Mouse (Mus musculus) megakaryocyte, adult 5-6 weeks (primary cell): ENCODE measurements around the gene Gpat3. TPM values are rescaled to one million over a fixed set of nuclear protein-coding genes. Genes with fewer than 3 reads are reported as not detected.
A peak's percentile ranks its signal among the peaks of the same experiment; 100 is the strongest.

Source experiments
- ATAC-seq: 2 replicates; pipeline ENCODE4 v1.8.0; 2016; ENCODE audit warnings: mild to moderate bottlenecking, inconsistent platforms; ENCODE audit not compliant: poor library complexity, severe bottlenecking
- total RNA-seq, 2 experiments: library from RNA; stranded (forward) in 1 of 2; stranded (reverse) in 1 of 2; fragments of 153-499, 151-499 nt in 1 of 2; fragments of 221-1000, 200-1000 nt in 1 of 2; gene quantifications; 2 replicates each; pipeline versions ENCODE4 v1.2.3 to v1.2.4; 2015 to 2017

Gpat3 gene
- total RNA-seq (2015) (3.1 and 3.2 TPM in 2 replicates), total RNA-seq (2017) (3.9 and 4.0 TPM in 2 replicates)

GRCm38 (mm10) chr5:100845485-100845847 lies at the start of gene Gpat3:
Gene Gpat3 (plus strand): TSS chr5:100845713.
- ATAC-seq: no peak

- ATAC-seq: peak; percentile 98
Measured at GRCm38 (mm10) chr5:100798165-100798860, 47.2 kb upstream of the Gpat3 start, which contains the start of the genes Helq and Mrps18c. Gene Helq (minus strand): TSS chr5:100798598. Gene Mrps18c (plus strand): TSS chr5:100798627.

GRCm38 (mm10) chr5:100818341-100818740 lies 27.2 kb upstream of the Gpat3 start:
- no peak for ATAC-seq

- ATAC-seq: peak; percentile 19; the same call in 1 of the 2 replicates
Measured at GRCm38 (mm10) chr5:100819568-100820480, 25.7 kb upstream of the Gpat3 start.

GRCm38 (mm10) chr5:100820483-100821184 lies 24.9 kb upstream of the Gpat3 start, which contains the start of gene Abraxas1:
Gene Abraxas1 (minus strand): TSS chr5:100820965.
- peak; percentile 98 for ATAC-seq

- ATAC-seq: peak; percentile 55
Measured at GRCm38 (mm10) chr5:100821375-100821774, 24.1 kb upstream of the Gpat3 start.

- ATAC-seq: no peak
Measured at GRCm38 (mm10) chr5:100822826-100823225, 22.7 kb upstream of the Gpat3 start.

GRCm38 (mm10) chr5:100825975-100826374 lies 19.5 kb upstream of the Gpat3 start:
- ATAC-seq: peak; percentile 61; the same call in 1 of the 2 replicates

- 0 out of 2 replicates have a peak, but pooled peaks have one; percentile 30 for ATAC-seq
Measured at GRCm38 (mm10) chr5:100826531-100826930, 19.0 kb upstream of the Gpat3 start.

GRCm38 (mm10) chr5:100828701-100829100 lies 16.8 kb upstream of the Gpat3 start:
- ATAC-seq: no peak

GRCm38 (mm10) chr5:100832680-100833079 lies 12.8 kb upstream of the Gpat3 start:
- no peak for ATAC-seq

GRCm38 (mm10) chr5:100833841-100834240 lies 11.7 kb upstream of the Gpat3 start:
- no peak for ATAC-seq

- ATAC-seq: no peak
Measured at GRCm38 (mm10) chr5:100835862-100836538, 9.5 kb upstream of the Gpat3 start.

GRCm38 (mm10) chr5:100837907-100838306 lies 7.6 kb upstream of the Gpat3 start:
- no peak for ATAC-seq

GRCm38 (mm10) chr5:100844485-100844884 lies 1.0 kb upstream of the Gpat3 start:
- ATAC-seq: no peak

GRCm38 (mm10) chr5:100845848-100846598 lies 510 bp downstream of the Gpat3 start:
- ATAC-seq: peak; percentile 93

GRCm38 (mm10) chr5:100846599-100846920 lies 1.0 kb downstream of the Gpat3 start:
- peak; percentile 55 for ATAC-seq

- ATAC-seq: no peak
Measured at GRCm38 (mm10) chr5:100847143-100847542, 1.6 kb downstream of the Gpat3 start.

- no peak for ATAC-seq
Measured at GRCm38 (mm10) chr5:100853963-100854362, 8.4 kb downstream of the Gpat3 start.

- no peak for ATAC-seq
Measured at GRCm38 (mm10) chr5:100856552-100856951, 11.0 kb downstream of the Gpat3 start.
